Mouse (Mus musculus): ENCODE measurements around the gene Mrm2. TPM values are rescaled to one million over a fixed set of nuclear protein-coding genes. Genes with fewer than 3 reads are reported as not detected.
"Not testable (repeated sequence)": the region's sequence is repeated elsewhere in the genome, so short reads cannot be mapped to it uniquely, and the experiment has no call there.

Mrm2 gene
- 1 to 10 TPM; 6.0 to 7.2 TPM for total RNA-seq (2021)
- long read RNA-seq, experiment 1, partial matches to known transcripts = 2 of 7 reads
- long read RNA-seq, experiment 1, other reads (novel, unspliced or antisense) = 1 of 7 reads
- long read RNA-seq, experiment 2, transcript Mrm2-201 (3 exons, 1,443 nt) = major isoform, 6 of 6 reads
- long read RNA-seq, experiment 2, partial matches to known transcripts = 0 of 6 reads
- long read RNA-seq, experiment 2, other reads (novel, unspliced or antisense) = 0 of 6 reads

DNA sequence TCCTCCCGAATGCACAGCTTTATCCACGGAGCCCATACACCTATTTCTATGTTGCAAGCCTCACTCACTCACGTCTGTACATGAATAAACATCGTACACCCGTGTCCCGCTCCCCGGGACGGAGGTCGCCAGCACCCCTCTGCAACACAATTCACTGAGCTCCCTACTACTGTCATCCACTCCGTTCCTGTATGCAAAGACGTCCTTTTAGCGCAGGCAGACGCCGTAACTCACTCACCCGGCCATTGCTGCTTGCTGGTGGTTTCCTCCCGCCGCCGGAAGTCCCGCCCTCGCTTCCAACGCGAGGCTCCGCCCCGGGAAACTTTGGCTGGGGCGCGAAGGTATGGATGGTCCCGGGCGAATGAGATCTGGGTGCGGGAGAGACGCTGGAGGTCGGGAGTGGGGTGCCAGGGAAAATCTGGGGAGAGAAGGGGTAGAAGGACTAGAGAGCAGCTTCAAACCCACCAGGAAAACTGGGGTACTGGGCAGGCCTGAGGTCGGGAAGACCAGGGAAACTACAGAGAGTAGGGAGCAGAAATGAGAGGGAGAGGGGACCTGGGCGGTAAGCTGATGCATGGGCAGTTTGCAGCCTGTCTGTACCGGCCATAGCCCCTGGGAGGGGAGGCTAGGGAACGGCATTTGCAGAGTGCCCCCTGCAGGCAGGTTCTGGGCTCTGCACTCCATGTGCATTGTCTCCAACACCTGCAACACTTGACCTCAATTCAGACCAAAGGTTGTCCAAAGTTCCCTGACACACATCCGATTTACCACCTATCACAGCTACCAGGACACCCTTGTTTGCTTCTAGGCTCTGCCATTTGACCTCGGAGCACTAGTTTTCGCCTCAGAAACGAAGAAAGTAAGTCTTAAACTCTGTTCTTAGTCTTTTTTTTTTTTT is at the start of gene Mrm2:
Gene Mrm2, minus strand, starts transcription at position 284 of the 898 bp plus-strand sequence.
- DNase-seq = peak; percentile 85

DNA sequence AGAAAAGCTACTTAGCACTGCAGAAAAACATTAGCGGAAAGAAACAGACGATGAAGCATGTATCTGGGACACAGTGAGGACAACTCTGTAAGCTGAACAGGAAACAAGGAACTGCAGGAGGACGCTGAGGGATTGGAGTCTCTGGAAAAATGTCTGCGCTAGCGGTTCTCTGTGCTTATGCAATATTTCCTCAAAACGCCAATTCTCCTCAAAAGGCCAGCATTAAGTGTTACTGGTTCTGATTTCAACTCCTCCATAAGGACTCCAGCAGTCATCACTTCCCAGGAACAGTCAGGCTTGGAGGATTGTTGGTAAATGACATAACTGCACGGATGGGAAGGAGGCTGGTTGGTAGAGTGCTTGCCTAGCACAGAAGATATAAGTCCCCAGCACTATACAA is 49.5 kb upstream of the Mrm2 start:
- DNase-seq = no peak

DNA sequence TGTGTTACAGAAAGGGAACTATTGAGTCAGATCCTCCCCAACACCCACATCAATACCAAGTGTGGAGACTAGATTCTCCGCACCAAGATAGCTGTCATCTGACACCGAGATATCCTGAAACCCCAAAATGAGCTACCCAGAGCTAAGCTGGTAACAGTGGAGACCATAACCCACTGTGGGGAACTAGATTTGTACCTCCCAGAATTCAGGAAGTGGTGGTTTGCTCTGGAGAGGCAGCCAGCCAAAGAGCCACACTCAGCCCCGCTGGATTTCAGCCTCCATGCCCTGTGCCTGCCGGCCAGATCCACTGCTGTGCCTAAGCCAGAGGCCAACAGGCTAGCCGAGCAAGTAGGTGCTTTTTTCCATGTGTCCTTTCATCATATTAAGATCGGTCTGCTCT is 47.6 kb upstream of the Mrm2 start:
- no peak for DNase-seq

DNA sequence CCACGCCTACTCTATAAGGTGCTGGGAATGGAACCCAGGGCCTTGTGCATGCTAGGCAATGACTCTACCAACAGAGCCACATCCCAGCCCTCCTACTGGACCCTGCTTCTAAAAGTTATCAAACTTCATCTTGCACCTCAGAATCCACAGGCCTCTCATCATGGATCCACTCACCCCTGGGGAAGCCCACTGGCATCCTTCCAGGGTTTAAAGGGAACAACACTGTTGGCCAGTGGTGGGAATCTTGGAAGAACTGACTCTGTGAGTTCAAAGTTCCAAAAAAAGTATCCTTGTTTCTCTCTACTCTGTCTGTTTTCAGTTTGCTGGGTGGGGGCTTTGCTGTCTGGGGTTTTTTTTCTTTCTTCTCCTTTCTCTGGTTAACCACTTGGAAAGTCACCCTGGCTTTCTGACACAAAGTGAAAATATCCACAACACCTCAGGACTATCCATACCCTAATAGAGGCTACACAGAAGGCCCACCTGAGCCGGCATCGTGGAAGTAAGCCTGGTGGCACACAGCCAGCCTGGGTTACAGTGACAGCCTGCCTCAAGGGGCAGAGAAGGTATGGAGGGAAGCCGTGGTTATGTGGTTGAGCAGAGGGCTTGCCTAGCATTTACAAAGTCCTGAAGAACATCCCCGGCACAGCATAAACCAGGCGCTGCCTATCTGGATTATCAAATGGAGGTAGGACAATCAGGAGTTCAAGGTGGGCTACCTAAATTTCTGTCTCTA is 46.6 kb upstream of the Mrm2 start:
- DNase-seq = no peak

DNA sequence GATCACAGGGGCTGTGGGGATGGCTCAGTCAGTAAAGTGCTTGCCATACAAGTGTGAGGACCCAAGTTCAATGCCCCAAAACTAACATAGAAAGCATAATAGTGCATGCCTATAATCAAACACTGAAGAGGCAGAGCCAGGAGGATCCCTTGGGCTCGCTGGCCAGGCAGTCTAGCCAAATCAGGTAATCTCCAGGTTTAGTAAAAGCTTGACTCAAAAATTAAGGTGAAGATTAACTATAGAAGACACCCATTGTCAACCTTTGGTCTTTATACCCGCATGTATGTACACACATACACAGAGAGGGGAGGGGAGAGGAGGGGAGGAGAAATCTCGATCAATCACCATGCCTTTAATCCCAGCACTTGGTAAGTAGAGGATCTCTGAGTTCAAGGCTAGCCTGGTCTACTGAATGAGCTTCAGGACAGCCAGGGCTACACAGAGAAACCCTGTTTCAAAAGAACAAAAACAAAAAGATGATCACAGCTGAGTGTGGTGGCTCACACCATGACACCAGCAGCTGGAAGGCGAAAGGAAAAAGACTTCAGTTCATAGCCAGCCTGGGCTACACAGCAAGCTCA is 43.6 kb upstream of the Mrm2 start:
- no peak for DNase-seq

DNA sequence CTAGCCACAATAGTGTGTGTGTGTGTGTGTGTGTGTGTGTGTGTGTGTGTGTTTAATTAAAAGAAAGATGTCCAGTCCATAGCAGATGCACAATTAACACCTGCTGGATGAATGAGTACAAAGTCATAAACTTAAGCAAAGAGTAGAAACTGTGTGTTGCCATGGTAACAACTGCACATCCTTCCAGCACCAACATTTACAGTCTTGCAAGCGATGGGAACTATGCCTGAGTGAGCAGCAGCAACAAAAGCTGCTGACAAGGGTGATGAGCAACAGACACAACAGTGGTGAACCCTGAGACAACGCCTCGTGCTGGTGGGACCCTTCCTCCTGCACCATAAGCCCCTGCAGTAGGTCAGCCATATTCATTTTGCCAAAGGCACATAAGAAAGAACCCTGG is 42.5 kb upstream of the Mrm2 start:
- DNase-seq = no peak

DNA sequence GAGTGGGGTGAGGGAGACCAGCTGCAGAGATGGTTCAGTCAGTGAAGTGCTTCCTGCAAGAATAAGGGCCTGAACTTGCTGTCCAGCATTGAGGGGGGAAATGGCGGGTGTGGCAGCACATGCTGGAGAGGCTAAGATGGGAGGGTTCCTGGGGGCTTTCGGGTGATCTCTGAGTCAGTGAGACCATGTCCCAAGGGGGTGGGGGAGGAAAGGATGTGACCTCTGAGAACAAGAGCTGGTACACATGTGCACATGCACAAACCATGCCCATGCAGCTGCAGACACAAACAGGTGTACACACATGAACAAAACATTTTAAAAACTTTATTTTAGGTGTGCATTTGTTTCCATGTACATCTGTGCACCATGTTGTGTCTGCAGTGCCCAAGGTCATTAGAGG is 42.0 kb upstream of the Mrm2 start:
- DNase-seq = no peak

DNA sequence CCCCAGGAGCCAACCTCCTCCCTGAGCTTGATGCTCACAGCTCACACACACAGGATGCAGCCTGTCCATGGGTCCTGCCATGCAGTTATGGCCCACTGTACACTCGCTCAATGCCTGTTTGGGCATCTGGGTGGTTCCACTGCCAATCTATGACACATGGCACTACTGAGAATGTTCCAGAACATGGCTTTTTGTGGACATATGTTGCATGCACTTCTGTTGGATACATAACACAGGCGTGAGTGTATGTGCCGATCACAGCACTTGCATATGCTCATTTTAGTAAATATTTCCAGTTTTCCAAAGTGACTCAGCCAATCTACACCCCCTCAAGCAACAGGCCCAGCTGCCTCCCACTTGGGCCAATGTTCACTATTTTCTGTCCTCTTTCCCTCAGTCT is 40.0 kb upstream of the Mrm2 start:
- DNase-seq = no peak

DNA sequence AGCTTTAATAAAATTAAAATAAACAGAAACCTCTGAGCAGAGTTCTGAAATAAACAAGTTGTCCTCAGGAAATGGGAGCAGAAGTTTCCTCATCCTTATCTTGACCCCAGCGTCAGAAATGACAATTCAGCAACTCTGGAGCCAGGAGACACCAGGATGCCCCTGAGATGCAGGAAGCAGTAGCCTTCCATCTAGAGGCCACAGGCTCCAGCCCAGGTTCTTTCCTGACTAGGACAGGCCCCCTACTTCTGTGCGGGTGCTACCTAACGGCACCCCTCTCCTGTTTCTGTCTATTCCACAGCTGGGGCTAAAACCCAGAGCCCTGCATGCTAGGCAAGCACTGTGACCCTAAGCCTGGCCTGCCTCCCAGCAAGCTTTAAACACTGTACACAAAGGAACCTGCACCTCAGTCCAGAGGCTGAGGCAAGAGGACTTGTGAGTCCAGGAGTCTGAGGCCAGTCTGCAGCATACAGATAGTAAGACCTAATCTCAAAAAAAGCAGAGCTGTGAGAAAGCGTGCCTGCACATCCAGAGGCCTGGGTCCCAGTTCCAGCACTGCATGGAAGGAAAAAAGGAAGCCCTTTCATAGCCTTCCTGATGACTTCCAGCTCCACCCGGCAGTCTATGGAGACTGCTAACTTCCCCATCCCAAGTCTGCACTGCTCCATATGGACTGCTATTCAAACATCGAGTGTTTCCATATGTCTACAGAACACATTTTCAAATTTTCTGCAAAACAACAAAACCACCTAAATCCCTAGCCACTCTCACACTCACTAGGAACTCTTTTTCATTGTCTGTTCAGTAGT is 39.0 kb upstream of the Mrm2 start:
- DNase-seq = no peak

DNA sequence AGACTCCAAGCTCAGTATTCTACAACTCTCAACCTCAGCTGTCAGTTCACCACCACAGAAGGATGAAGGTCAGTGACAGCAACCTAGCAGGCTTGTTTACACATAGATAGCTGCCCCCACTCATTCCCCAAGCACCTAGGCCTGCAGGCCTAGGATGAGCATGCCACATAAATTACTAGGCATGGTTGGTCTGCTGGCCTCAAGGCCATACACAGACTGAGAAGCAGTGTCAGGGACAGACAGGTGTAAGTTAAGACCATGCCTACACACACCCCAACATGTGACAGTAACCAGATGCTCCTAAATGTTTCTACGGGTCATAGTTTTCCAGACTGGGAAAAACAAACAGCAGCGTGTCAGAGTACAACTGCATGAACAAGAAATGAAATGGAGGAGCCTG is 37.8 kb upstream of the Mrm2 start:
- no peak for DNase-seq

DNA sequence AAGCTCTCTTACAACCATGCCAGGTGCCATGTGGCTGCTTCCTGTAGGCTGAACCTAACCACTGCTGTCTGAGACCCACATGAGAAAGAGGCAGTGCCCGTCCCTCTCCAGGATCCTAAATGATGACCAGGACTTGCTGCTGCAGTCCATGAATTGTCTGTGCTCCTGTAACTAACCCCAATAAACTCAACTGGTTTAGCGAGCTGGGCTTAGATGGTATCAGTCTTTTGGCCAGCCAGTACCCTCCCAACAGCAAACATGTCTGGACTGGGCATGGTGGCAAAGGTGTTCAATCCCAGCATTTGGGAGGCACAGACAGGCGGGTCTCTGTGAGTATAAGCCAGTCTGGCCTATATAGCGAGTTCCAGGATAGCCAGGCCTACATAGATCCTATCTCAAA is 37.2 kb upstream of the Mrm2 start:
- DNase-seq = no peak

DNA sequence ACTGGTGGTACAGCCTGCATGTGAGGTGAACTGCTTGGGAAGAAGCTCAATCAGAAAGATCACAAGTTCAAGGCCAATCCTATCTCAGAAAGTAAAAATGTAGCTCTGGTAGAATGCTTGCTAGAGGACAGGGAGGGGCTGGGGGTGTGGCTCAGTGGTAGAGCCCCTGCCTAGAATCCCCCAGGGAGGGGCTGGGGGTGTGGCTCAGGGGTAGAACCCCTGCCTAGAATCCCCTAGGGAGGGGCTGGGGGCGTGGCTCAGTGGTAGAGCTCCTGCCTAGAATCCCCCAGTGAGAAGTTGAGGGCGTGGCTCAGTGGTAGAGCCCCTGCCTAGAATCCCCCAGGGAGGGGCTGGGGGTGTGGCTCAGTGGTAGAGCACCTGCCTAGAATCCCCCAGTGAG is 36.4 kb upstream of the Mrm2 start:
- DNase-seq = not testable (repeated sequence)

DNA sequence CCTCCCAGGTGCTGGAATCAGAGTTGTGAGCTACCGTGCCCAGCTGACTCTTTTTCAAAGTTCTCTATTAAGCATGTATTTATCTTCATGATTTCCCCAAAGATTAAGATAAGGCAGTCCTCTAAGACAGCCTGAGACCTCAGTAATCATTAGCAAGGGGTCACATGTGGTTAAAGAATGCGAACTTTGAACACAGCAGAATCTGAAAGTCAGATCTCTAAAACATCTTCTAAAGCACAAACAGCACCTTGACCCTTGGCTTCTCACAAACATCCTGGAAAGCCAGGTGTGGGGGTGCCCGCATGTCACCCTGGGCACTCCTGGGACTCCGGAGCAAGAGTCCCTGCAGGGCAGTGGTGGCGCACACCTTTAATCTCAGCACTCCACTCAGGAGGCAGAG is 32.7 kb upstream of the Mrm2 start:
- DNase-seq = no peak

DNA sequence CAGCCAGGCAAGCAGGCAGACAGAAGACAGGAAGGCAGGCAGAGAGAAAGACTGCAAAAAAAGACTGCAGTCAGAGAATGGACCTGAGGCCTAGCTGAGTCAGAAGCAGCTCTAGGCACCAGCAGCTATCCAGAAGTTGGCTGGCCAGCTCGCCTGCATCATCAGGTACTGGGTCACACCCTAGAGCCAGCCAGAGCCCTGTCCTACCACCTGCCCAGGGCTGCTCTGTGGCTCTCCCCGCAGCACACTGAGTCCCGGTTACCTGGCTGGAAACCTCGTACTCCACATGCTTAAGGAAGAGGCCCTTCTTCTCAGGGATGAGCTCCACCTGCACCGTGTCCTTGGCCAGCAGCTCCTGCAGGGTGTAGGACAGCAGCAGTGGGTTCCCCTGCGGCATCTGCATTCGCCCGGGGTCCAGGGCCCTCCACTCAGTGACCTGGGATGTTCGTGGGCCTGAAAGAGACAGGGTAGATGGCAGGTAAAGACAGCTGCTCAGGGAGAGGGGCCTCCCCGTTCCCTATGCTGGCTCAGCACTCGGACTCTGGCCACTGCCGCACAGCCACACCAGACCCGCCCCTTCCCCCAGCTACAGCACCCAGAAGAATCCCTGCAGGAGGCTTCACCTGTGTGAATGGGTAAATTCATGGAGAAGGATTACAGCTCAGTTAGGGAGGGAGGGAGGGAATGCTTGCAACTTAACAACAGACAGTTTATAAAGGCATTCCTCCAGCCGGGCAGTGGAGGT is 28.4 kb upstream of the Mrm2 start:
- DNase-seq = no peak

DNA sequence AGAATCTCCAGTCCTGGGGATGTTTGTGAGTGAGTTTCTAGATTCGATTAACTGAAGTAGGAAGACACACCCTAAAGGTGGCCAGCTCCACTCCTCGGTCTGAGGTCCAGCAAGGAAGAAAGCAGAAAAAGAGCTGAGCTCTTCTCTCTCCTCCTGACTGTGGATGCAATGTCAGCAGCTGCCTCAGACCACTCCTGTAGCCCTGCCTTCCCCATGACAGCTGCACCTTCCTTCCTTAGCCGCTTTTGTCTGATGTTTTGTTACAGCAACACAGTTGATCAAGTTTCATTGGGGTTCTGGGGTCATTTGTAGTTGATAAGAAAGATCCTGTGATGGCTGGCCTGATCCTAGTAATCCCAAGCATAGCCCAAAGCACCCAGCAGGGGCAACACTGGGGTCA is 25.8 kb upstream of the Mrm2 start:
- DNase-seq = no peak

DNA sequence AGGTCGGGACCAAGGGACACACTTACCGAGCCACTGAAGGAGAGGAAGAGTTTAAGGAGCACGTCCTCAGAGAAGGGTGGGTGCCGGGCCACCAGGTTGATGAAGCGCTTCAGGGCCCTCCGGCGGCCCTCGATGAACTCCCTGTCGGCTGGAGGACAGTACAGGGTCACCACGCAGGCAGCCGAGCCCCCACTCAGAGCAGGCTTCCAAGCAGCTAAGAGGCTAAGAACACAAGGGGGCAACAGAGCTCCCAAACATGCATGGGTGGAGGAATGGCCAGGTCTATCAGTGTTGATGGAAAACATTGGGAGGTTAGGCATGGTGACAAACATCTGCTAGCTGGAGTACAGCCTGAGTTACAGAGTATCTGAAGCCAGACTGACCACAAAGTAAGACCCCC is 24.2 kb upstream of the Mrm2 start:
- DNase-seq = no peak

DNA sequence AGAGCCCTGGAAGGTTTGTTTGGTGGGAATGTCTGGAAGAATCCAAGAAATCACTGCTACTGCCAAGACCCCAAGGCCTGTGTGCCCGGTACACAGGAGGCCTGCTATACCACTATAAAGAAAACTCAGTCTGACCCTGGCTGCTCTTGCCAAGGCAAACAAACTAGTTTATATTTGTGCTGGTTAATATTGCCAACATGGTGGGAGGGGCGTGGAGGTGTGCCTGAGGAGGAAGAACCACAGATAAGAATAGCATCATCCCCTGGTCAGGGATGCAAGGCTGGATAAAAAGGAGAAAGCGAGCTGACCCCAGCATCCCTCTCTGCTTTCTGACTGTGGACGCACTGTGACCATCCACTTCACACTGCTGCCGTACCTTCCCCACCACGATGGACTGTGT is 20.7 kb upstream of the Mrm2 start:
- DNase-seq = no peak

DNA sequence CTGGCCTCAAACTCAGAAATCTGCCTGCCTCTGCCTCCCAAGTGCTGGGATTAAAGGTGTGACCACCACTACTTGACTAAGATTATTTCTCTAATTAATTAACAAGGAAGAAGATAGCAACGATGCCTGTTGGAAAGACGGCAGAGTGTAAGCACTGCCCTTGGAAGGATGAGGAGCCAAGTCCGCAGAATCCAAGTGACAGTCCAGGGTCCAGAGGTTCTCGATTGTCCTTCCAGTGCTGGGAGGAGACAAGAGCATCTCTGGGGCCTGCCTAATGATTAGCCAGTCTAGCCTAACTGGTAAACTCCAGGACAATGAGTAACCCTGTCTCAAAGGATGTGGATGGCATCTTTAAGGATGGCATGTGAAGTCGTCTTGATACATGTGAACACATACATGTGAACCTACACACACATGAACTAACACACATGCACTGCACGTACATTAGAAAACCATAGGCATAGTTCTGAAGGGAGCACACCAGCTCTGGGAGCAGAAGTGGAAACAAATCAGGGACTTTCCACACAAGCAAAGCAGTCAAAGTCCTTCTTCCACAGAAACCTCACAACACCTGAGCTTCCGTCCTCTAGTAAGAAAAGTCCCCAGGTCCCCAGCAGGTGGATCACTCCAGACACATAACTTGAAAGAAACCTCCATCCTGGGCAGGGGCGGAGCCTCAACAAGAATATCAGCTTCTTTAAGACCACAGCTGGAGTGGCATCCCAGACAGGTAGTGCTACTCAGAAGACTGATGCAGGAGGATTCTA is 19.2 kb upstream of the Mrm2 start:
- no peak for DNase-seq

DNA sequence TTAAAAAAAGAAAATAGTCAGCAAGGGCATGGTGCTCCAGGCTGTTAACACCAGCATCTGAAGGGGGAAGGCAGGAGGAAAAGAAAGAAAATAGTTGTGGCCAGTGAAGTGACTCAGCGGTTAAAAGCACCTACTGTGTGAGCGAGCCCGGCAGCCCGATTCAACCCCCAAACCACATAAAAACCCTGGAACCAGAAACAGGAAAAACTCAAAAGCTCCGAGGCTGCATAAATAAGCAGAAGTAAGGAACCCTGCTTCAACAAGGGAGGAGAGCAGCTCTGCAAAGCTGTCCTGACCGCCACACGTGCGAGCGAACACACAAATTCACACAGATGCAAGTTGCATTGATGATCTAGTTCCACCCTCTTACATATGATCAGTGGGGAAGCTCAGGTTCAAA is 18.2 kb upstream of the Mrm2 start:
- no peak for DNase-seq

DNA sequence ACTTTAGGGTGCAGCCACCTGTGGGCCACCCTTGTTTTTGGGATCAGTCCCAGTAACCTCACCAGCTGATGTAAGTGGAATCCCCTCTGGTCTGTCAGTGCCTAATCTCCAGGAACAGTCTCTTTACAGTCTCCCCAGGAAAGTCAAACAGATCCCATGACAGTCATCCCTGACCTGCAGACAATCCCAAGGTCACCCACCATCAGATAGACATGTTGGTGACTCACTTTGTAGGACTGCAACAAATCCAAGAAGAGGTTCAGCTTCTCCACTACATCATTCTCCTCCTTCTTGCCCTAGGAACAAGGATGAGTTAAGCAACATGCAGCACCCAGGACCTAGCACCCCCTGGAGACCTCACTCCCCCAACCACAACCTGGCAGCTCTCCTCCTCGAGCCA is 14.4 kb upstream of the Mrm2 start:
- no peak for DNase-seq

DNA sequence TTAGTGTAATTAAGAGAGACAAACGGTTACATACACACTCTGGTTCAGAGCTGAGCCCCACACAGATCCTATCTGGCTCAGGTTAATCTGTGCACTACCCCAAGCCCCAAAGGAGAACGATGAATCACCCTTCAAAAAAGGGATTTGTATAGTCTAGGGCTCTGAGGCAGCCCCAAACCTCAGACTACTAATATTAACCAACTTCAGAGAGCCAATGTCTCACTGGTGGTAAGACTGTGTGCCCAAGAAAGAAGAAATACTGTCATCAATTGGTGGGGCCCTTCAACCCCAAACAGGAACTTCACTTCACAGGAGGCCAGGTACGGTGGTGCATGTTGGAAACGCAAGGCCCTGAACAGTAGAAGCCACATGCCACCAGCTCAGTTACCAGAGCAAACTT is 13.5 kb upstream of the Mrm2 start:
- DNase-seq = no peak
